Mouse (Mus musculus) embryonic facial prominence, embryonic 11.5 days (tissue): ENCODE measurements around the gene Defb41. TPM values are rescaled to one million over a fixed set of nuclear protein-coding genes. Genes with fewer than 3 reads are reported as not detected.
A peak's percentile ranks its signal among the peaks of the same experiment; 100 is the strongest.

Experiments
- ATAC-seq: fragments of 200-750 bp; cut with Nextera tagmentation; replicated peaks from 2 replicates; pipeline ENCODE4 v1.8.0; 2017; ENCODE audit warnings: low read depth; ENCODE audit not compliant: insufficient number of reproducible peaks, low FRiP score, low TSS enrichment
- DNase-seq: peaks from one replicate; pipeline ENCODE4 v3.0.0-alpha.2; 2015; ENCODE audit warnings: low spot score
- H3K27ac ChIP-seq: fragments of 300-500 bp; sonication (generic); replicated peaks from 2 replicates; pipeline ENCODE4 v1.5.1; 2014; ENCODE audit warnings: mild to moderate bottlenecking, low read depth, low read length, control low read depth
- H3K27me3 ChIP-seq: fragments of 300-500 bp; sonication (generic); 2 replicates; pipeline ENCODE4 v1.6.1; 2014; ENCODE audit warnings: mild to moderate bottlenecking, low read length, moderate library complexity, mixed read lengths; ENCODE audit not compliant: control insufficient read depth, insufficient read depth
- H3K36me3 ChIP-seq: fragments of 300-500 bp; sonication (generic); replicated peaks from 2 replicates; pipeline ENCODE4 v1.6.1; 2014; ENCODE audit warnings: low read depth, mild to moderate bottlenecking, low read length, moderate library complexity, mixed read lengths; ENCODE audit not compliant: control insufficient read depth, insufficient read depth
- H3K4me1 ChIP-seq: fragments of 300-500 bp; sonication (generic); 2 replicates; pipeline ENCODE4 v1.6.1; 2014; ENCODE audit warnings: low read length, mixed read lengths; ENCODE audit not compliant: control insufficient read depth, insufficient read depth
- H3K4me2 ChIP-seq: fragments of 300-500 bp; sonication (generic); 2 replicates; pipeline ENCODE4 v1.6.1; 2014; ENCODE audit warnings: low read depth, mild to moderate bottlenecking, control low read depth, low read length, moderate library complexity
- H3K4me3 ChIP-seq: fragments of 300-500 bp; sonication (generic); 2 replicates; pipeline ENCODE4 v1.5.1; 2014; ENCODE audit warnings: low read depth, low read length, control low read depth
- H3K9ac ChIP-seq: fragments of 300-500 bp; sonication (generic); replicated peaks from 2 replicates; pipeline ENCODE4 v1.6.1; 2014; ENCODE audit warnings: mild to moderate bottlenecking, control low read depth, low read length
- H3K9me3 ChIP-seq: fragments of 300-500 bp; sonication (generic); replicated peaks from 2 replicates; pipeline ENCODE4 v1.6.1; 2016; ENCODE audit warnings: mild to moderate bottlenecking, low read length, inconsistent platforms, mixed read lengths; ENCODE audit not compliant: control insufficient read depth
- WGBS: fragments of 180-500 bp; shearing (Covaris S2); extraction: QIAGEN DNeasy Blood & Tissue Kit; methylation state at CpG from one replicate; pipeline ENCODE4 v1.1.7; 2014; 5-methylcytosine and 5-hydroxymethylcytosine counted together
- polyA plus RNA-seq: library from polyadenylated mRNA; unstranded; fragments of >200 nt; fragmentation: Nextera tagmentation; extraction: Ambion mirVana; gene quantifications from 2 replicates; pipeline ENCODE4 v1.2.1, GENCODE M21; 2014

Defb41 gene
- polyA plus RNA-seq: not detected in 2 replicates

DNA sequence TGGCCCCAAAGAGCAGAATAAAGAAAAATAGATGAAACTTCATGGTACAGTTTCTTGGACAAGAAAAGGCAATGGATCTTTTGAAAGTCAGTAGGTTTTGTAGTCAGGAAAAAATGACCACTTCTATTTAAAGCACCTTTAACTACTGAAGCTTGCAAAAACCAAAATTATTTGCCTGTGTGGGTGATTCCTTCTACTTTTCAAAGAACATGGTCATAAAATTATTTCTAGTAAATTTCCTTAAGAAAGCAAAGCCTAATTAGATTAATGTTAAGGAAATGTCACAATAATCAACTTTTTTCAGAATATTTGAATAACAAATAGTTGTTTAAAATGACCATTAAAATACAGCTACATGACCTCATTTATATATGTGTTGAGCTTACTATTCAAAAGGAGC lies at the start of gene Defb41:
Gene Defb41 (minus strand): TSS at position 101 of the 400 bp plus-strand sequence.
- no peak within 1 kb of the TSS for H3K4me2 ChIP-seq
- no peak within 1 kb of the TSS for H3K27ac ChIP-seq
- no peaks in the 10 kb centered on the region for H3K9me3 ChIP-seq
- ATAC-seq (no peak), DNase-seq (no peak)
- no peak within 1 kb of the TSS for H3K4me3 ChIP-seq
- H3K36me3 ChIP-seq: no peaks in the 10 kb centered on the region
- no peaks in the 10 kb centered on the region for H3K4me1 ChIP-seq
- no peak within 1 kb of the TSS for H3K9ac ChIP-seq
- H3K27me3 ChIP-seq: no peaks in the 10 kb centered on the region

DNA sequence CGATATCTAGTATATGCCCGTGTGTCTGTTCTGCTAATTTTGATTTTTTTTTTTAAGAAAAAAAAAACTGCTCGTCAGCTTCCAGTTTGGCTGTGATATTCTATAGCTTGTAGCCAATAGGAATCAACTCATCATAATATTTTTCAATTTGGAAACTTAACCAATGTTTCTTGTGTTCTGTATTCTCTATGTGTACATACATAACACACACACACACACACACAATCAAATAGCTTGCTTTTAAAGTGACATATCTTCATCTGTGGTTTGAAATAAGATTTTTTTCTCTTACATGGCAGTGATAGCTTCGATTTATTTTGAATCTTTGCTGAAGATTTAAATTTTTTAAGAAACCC lies 43.5 kb upstream of the Defb41 start:
- Histone ChIP-seq H3K27me3 (no peaks in the 10 kb centered on the region), H3K4me1 (no peaks in the 10 kb centered on the region), H3K4me3 (no peak overlapping the region), H3K9me3 (no peaks in the 10 kb centered on the region), H3K36me3 (no peaks in the 10 kb centered on the region), H3K27ac (no peak overlapping the region), H3K9ac (no peak overlapping the region), H3K4me2 (no peak overlapping the region)
- no peak for DNase-seq
- WGBS: 89% methylated on average over 4 of the region's 4 CpGs
- no peak for ATAC-seq

DNA sequence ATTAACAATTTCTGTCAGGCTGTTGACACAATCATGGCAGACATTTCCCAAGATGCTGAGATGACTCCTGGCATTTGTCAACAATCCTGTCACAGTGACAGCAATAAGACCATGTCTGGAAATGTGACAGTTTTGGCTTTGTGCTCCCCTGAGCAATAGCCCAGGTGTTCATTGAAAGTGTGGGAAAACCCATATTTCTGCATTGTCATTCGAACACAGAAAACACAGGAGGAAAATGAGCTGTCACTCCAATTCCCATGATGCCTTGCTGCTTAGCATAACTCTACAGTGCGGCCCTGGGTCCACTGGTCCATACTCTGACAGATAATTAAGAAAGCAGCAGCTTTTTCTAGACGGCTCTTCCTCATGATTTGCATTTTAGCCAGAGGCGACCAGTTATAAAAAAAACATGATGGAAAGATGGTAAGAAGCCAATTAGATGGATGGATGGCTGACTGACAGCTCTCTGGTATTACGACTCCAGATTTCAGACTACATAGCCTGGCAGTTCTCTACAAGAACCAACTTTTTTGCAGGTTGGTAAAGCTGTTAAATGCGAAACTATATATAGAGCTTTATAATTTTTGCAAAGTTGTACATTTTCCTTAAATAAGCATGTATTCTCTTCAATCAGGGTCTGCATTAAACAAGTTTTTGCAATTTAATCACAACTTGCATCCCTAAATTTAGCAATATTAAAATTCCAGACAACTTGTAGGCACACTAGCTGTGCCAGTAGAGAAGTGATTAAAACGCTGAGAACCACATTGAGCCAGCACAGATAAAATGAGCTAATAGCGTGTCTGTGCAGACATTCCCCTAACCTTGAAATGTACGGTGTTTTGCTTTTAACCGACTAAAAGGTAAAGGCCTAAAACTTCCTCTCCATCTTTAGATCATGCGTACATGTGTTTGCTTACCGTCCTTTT lies 42.9 kb upstream of the Defb41 start:
- WGBS: 84% methylated on average over 12 of the region's 12 CpGs
- ATAC-seq: no peak

DNA sequence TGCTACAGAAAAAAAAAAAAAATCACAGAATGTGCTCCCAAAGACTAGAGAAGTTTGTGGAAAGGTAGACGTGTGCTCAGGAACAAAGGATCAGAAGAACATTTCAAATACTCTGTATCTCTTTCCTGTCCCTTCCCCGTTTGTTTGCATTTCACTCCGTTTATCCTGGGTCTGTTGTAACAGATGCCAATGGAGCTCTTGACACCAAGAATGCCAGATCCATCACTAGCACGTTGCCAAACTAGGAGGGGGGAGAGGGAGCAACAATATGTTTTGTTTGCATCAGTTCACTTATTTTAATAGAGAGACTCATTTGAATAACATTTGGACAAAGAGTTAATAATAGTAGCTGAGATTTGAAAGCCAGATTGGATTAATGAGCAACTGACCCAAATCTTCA lies 27.6 kb upstream of the Defb41 start:
- no peaks in the 10 kb centered on the region for H3K4me1 ChIP-seq
- 58% methylated on average over 4 of the region's 4 CpGs for WGBS
- ATAC-seq (no peak), DNase-seq (no peak)
- H3K9me3 ChIP-seq: no peaks in the 10 kb centered on the region
- H3K9ac ChIP-seq: no peak overlapping the region
- H3K27me3 ChIP-seq: no peaks in the 10 kb centered on the region
- no peaks in the 10 kb centered on the region for H3K36me3 ChIP-seq
- no peak overlapping the region for H3K4me3 ChIP-seq
- no peak overlapping the region for H3K27ac ChIP-seq
- no peak overlapping the region for H3K4me2 ChIP-seq

More for the DNA sequence above, 42.9 kb upstream of the Defb41 start:
- H3K9ac ChIP-seq: no peak overlapping the region
- no peak overlapping the region for H3K4me2 ChIP-seq
- H3K9me3 ChIP-seq: no peaks in the 10 kb centered on the region
- H3K4me1 ChIP-seq: no peaks in the 10 kb centered on the region
- H3K4me3 ChIP-seq: no peak overlapping the region
- H3K27me3 ChIP-seq: no peaks in the 10 kb centered on the region
- DNase-seq: no peak
- H3K36me3 ChIP-seq: no peaks in the 10 kb centered on the region
- H3K27ac ChIP-seq: no peak overlapping the region

DNA sequence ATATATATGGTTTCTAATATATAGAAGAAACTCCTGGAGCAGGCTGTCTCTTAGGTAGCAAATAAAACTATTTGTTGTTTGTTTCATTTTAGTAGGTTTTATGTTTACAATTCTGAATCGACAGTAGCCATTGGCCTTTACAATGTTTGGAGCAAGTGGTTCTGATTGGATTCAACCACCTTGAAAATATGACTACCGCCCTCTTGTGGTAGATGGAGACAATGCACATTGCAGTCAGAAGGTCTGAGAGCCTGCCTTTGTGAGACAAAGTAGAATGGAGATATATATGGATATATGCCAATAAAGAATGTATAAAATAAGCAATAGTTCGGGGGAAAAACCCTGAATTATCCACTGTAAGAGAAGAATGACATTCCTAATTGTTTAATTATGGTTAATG lies 23.9 kb upstream of the Defb41 start:
- ATAC-seq (no peak), DNase-seq (peak; percentile 30)
- Histone ChIP-seq H3K4me1 (no peaks in the 10 kb centered on the region), H3K9ac (no peak overlapping the region), H3K36me3 (no peaks in the 10 kb centered on the region), H3K4me3 (no peak overlapping the region), H3K27ac (no peak overlapping the region), H3K4me2 (no peak overlapping the region), H3K9me3 (no peaks in the 10 kb centered on the region), H3K27me3 (no peaks in the 10 kb centered on the region)
- 46% methylated on average over 3 of the region's 3 CpGs for WGBS

DNA sequence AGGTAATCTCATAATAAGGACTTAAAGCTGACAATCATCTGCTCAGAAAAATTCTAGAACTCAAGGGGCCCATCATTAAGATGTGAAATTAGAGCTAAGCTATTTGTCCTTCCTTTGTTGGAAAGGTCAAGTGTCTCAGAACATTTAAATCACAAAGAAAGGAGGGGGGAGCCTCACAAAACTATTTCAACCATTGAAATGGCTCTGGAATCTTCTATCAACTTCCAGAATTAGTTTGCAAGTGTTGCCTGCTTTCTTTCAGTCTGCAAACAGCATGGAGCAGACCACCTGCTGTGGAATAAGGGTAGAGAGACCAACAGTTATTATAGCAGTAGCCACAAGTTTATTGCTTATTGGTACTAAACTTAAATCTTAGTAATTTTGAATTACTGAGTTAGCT lies 22.4 kb upstream of the Defb41 start:
- Histone ChIP-seq H3K4me2 (no peak overlapping the region), H3K9ac (no peak overlapping the region), H3K4me3 (no peak overlapping the region), H3K9me3 (no peaks in the 10 kb centered on the region), H3K4me1 (no peaks in the 10 kb centered on the region), H3K27me3 (no peaks in the 10 kb centered on the region), H3K36me3 (no peaks in the 10 kb centered on the region), H3K27ac (no peak overlapping the region)
- DNase-seq (no peak), ATAC-seq (no peak)

DNA sequence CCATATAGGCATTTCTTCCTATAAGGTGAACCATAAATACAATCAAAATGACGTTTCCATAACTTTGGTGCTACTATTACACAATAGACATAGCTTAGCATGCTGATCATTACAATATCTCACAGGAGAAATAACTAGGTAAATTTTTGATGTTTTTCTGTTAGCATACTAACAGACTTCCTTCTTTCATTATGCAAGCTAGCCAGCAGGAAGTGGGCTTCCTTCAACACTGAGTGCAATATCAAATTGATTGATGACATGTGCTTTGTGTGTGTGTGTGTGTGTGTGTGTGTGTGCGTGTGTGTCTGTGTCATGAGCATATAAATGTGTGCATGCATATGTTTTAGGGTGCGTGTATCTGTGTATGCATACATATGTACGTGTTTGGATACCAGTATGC lies 6.2 kb upstream of the Defb41 start:
- Histone ChIP-seq H3K9me3 (no peaks in the 10 kb centered on the region), H3K4me3 (no peak overlapping the region), H3K36me3 (no peaks in the 10 kb centered on the region), H3K9ac (no peak overlapping the region), H3K4me2 (no peak overlapping the region), H3K27me3 (no peaks in the 10 kb centered on the region), H3K27ac (no peak overlapping the region), H3K4me1 (no peaks in the 10 kb centered on the region)
- 94% methylated on average over 4 of the region's 4 CpGs for WGBS
- no peak for DNase-seq
- no peak for ATAC-seq

DNA sequence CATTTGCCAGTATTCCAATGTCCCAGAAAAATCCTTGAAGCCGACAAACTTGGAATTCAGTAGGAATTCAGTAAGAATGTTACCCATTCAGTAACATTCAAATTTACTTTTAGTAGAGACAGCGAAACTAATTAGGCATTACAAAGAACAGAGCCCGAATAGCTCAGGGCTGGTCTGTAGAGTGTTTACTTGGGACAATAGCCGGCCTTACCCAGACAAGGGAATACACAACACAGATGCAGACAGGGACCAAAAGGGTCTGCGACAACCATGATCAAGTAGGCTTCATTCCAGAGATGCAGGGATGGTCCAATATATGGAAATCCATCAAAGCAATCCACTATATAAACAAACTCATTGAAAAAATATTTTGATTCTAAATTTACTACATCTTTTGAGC lies 3.9 kb upstream of the Defb41 start:
- Histone ChIP-seq H3K9ac (no peak overlapping the region), H3K9me3 (no peaks in the 10 kb centered on the region), H3K27me3 (no peaks in the 10 kb centered on the region), H3K27ac (no peak overlapping the region), H3K4me1 (no peaks in the 10 kb centered on the region), H3K36me3 (no peaks in the 10 kb centered on the region), H3K4me3 (no peak overlapping the region), H3K4me2 (no peak overlapping the region)
- DNase-seq (no peak), ATAC-seq (no peak)
- WGBS: 65% methylated on average over 5 of the region's 5 CpGs
